Mouse (Mus musculus): ENCODE measurements at regions not wholly inside any gene's neighbourhood (a gene's known extent, or its start where the extent isn't known, plus 50 kb on each side); places are given as distances from the start of the nearest gene placed in this dataset.
A peak's percentile ranks its signal among the peaks of the same experiment; 100 is the strongest.

DNA sequence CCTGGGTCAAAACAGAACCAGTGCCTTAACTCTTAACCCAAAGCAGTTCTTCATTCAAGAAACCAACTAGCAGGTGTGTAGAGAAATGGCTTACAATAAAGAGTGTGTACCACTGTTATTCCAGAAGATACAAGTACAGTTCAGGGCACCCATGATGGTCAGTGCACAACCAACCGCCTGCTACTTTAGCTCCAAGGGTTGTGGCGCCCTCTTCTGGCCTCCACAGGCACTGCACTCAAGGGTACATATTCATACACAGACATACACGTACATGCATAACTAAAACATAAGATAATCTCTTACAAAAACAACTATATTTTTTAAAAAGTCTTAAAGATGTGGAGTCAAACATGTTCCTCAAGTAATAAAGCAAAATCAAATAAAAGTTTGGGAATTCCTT is 65.9 kb upstream of the Peli2 start:
- H3K4me1 ChIP-seq (ENCODE audit: insufficient read depth) = 0 out of 2 replicates have a peak, but pooled peaks cover 4% of the 10 kb centered on the region

DNA sequence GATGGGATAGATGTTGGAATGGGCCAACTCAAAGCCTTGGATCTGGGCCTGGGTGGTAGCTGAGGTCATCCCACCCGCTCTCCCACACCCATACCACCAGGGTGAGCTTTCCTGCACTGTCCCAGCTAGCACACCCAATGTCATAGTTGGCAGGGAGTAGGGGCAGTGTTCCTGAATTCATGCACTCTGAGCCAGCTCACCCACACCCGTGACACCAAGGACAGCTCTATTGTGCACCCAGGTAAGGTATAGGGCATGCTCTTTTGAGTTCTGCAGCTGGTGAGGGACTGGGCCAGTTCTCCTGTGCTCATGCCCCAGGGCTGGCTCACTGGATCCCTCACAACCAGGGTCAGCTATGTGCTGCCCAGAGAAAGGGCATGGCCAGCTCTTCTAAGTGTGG is 64.8 kb upstream of the Peli2 start:
- no peak for TF ChIP-seq CTCF (IDR thresholded peaks at IDR 0.05; ENCODE audit: low read depth)
- H3K9me3 ChIP-seq (ENCODE audit: low read length) = no peaks in the 10 kb centered on the region
- H3K36me3 ChIP-seq (ENCODE audit: insufficient read depth) = no peaks in the 10 kb centered on the region
- H3K27me3 ChIP-seq (ENCODE audit: insufficient read depth, low read length) = no peaks in the 10 kb centered on the region
- no peak overlapping the region for H3K4me2 ChIP-seq (ENCODE audit: low read depth)
- ATAC-seq = no peak
- 0 out of 2 replicates have a peak, but pooled peaks cover 4% of the 10 kb centered on the region for H3K4me1 ChIP-seq (ENCODE audit: insufficient read depth)
- DNase-seq = no peak
- H3K9ac ChIP-seq = no peak overlapping the region
- WGBS = 95% methylated on average over 2 of the region's 2 CpGs
- H3K27ac ChIP-seq (ENCODE audit: low read depth, low read length) = no peak overlapping the region
- no peak overlapping the region for H3K4me3 ChIP-seq (ENCODE audit: low read depth, low read length)

More for the DNA sequence above, 65.9 kb upstream of the Peli2 start:
- H3K9me3 ChIP-seq (ENCODE audit: low read length) = no peaks in the 10 kb centered on the region
- no peak overlapping the region for H3K27ac ChIP-seq (ENCODE audit: low read depth, low read length)
- H3K4me3 ChIP-seq (ENCODE audit: low read depth, low read length) = no peak overlapping the region
- peak; percentile 38; the same call in 1 of the 2 replicates for TF ChIP-seq CTCF (IDR thresholded peaks at IDR 0.05; ENCODE audit: low read depth)
- WGBS = 81% methylated on average over 3 of the region's 3 CpGs
- H3K27me3 ChIP-seq (ENCODE audit: insufficient read depth, low read length) = no peaks in the 10 kb centered on the region
- ATAC-seq = no peak
- no peak overlapping the region for H3K9ac ChIP-seq
- no peak for DNase-seq
- no peaks in the 10 kb centered on the region for H3K36me3 ChIP-seq (ENCODE audit: insufficient read depth)
- H3K4me2 ChIP-seq (ENCODE audit: low read depth) = no peak overlapping the region

DNA sequence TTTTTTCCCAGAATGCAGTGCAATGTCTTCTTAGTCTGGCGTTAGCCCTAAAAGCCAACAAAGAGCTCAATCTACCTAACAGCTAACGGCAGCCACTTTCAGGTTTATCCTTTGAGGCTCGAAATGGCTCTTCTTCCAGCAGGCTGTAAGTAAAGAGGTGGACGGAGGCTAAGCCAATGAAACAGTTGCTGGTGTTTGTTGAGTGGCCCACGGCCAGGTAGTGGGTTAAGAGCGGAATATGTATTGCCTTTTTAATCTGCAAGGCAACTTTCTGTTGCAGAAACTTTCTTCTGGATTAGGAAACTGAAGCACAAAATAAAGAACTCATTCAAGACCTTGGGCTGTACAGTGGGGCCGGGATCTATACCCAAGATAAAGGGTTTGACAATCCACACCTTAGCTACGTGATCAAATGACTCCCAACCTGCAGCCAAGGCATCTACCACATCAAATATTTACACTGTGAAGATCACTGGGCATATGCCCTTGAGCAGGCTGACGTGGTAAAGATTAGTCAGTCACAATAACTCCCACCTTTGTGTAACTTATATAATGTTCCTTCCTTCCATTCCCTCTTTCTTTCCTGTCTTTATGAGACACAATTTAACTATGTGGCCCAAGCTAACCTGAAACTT is 62.3 kb upstream of the Peli2 start:
- Histone ChIP-seq H3K36me3 (ENCODE audit: insufficient read depth) (no peaks in the 10 kb centered on the region), H3K27ac (ENCODE audit: low read depth, low read length) (no peak overlapping the region), H3K9ac (no peak overlapping the region), H3K4me2 (ENCODE audit: low read depth) (no peak overlapping the region), H3K9me3 (ENCODE audit: low read length) (no peaks in the 10 kb centered on the region), H3K4me3 (ENCODE audit: low read depth, low read length) (no peak overlapping the region), H3K4me1 (ENCODE audit: insufficient read depth) (no peaks in the 10 kb centered on the region), H3K27me3 (ENCODE audit: insufficient read depth, low read length) (no peaks in the 10 kb centered on the region)
- DNase-seq = no peak
- ATAC-seq = no peak
- no peak for TF ChIP-seq CTCF (IDR thresholded peaks at IDR 0.05; ENCODE audit: low read depth)
- 93% methylated on average over 9 of the region's 9 CpGs for whole genome bisulfite sequencing

DNA sequence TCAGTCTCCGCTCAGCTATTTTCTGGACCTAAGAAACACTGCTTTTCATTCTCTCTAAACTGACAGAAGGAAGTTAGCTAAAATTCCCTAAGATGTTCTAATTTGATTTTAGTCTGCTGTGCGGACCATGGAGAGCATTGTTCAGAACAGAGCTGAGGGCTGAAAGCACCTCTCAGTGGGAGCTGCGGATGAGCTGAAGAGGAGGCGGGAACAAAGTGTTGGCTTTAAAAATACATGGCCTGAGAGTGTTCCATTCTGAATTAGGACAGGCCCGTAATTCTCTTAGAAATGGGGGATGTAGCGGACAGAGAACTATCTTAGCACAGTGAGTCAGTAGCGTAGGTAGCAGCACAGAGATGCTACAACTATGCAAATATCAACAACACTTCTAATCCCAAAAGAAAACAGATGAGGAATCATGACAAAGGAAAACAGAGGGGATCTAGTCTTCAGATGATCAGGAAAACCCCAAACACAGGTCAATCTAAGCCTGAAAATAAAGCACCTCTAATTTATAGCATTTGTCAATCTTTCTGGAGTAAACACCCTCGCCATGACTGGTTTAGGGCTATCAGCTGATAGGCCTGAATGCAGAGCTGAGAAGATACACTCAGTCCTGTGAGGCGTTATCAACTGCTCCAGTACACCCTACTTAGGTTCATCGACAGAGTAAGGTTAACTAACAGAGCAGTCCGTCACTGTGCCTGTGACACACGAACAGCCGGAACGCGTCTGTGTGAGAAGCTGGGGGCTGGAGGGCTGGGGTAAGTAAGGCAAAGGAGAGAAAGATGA is 60.8 kb upstream of the Peli2 start:
- ATAC-seq = no peak
- 65% methylated on average over 15 of the region's 15 CpGs for WGBS
- no peak for TF ChIP-seq CTCF (IDR thresholded peaks at IDR 0.05; ENCODE audit: low read depth)

DNA sequence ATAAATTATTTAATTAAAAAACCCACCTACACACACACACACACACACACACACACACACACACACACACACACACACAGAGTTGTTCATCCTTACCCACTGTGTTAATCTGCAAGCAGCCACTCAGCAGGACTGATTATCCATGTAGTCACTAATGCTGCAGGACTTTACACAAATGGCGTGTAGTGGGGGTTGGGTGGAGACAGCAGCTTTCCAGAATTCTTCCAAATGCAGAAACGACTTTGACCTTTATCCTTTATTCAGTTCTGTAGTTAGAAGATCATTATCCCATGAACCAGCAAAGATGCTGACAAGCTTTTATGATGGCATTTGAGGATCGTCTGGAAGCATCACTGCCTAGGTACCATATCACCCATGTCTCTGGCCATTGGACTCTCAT is 52.0 kb upstream of the Peli2 start:
- DNase-seq = no peak
- no peak for ATAC-seq
- 84% methylated on average over 3 of the region's 3 CpGs for WGBS
- Histone ChIP-seq H3K4me1 (ENCODE audit: insufficient read depth) (0 out of 2 replicates have a peak, but pooled peaks cover 4% of the 10 kb centered on the region), H3K27me3 (ENCODE audit: insufficient read depth, low read length) (no peaks in the 10 kb centered on the region), H3K36me3 (ENCODE audit: insufficient read depth) (no peaks in the 10 kb centered on the region), H3K27ac (ENCODE audit: low read depth, low read length) (no peak overlapping the region), H3K4me2 (ENCODE audit: low read depth) (no peak overlapping the region), H3K4me3 (ENCODE audit: low read depth, low read length) (no peak overlapping the region), H3K9me3 (ENCODE audit: low read length) (no peaks in the 10 kb centered on the region), H3K9ac (no peak overlapping the region)
- no peak for TF ChIP-seq CTCF (IDR thresholded peaks at IDR 0.05; ENCODE audit: low read depth)

More for the DNA sequence above, 60.8 kb upstream of the Peli2 start:
- no peaks in the 10 kb centered on the region for H3K36me3 ChIP-seq (ENCODE audit: insufficient read depth)
- H3K4me1 ChIP-seq (ENCODE audit: insufficient read depth) = no peaks in the 10 kb centered on the region
- no peak overlapping the region for H3K4me2 ChIP-seq (ENCODE audit: low read depth)
- H3K9me3 ChIP-seq (ENCODE audit: low read length) = no peaks in the 10 kb centered on the region
- DNase-seq = no peak
- H3K9ac ChIP-seq = no peak overlapping the region
- H3K27ac ChIP-seq (ENCODE audit: low read depth, low read length) = no peak overlapping the region
- no peaks in the 10 kb centered on the region for H3K27me3 ChIP-seq (ENCODE audit: insufficient read depth, low read length)
- no peak overlapping the region for H3K4me3 ChIP-seq (ENCODE audit: low read depth, low read length)
